Mouse (Mus musculus) neural tube, embryonic 11.5 days (tissue): ENCODE results near the gene Hoxb4. TPM values are rescaled to one million over a fixed set of nuclear protein-coding genes. Genes with fewer than 3 reads are reported as not detected.
A peak's percentile ranks its signal among the peaks of the same experiment; 100 is the strongest.

ENCODE experiments used
- ATAC-seq: fragments of 200-750 bp; cut with Nextera tagmentation; 2 replicates; pipeline ENCODE4 v1.8.0; 2017; ENCODE audit warnings: moderate number of reproducible peaks, mild to moderate bottlenecking, moderate TSS enrichment, moderate library complexity; ENCODE audit not compliant: insufficient read depth, low FRiP score, low TSS enrichment
- DNase-seq: peaks from one replicate; pipeline ENCODE4 v3.0.0-alpha.2; 2015; ENCODE audit warnings: low spot score
- H3K27ac ChIP-seq: fragments of 300-500 bp; sonication (generic); 2 replicates; pipeline ENCODE4 v1.5.1; 2014; ENCODE audit warnings: low read depth, mild to moderate bottlenecking, low read length
- H3K27me3 ChIP-seq: fragments of 300-500 bp; sonication (generic); 2 replicates; pipeline ENCODE4 v1.6.1; 2014; ENCODE audit warnings: mild to moderate bottlenecking, low read length, mixed read lengths; ENCODE audit not compliant: control insufficient read depth, insufficient read depth
- H3K36me3 ChIP-seq: fragments of 300-500 bp; sonication (generic); 2 replicates; pipeline ENCODE4 v1.6.1; 2014; ENCODE audit warnings: mild to moderate bottlenecking, low read length, moderate library complexity, mixed read lengths; ENCODE audit not compliant: control insufficient read depth, insufficient read depth
- H3K4me1 ChIP-seq: fragments of 300-500 bp; sonication (generic); 2 replicates; pipeline ENCODE4 v1.6.1; 2014; ENCODE audit warnings: low read length, mixed read lengths; ENCODE audit not compliant: control insufficient read depth, insufficient read depth
- H3K4me2 ChIP-seq: fragments of 300-500 bp; sonication (generic); 2 replicates; pipeline ENCODE4 v1.6.1; 2014; ENCODE audit warnings: low read depth, mild to moderate bottlenecking, moderate library complexity
- H3K4me3 ChIP-seq: fragments of 300-500 bp; sonication (generic); 2 replicates; pipeline ENCODE4 v1.5.1; 2014; ENCODE audit warnings: low read depth, low read length
- H3K9ac ChIP-seq: fragments of 300-500 bp; sonication (generic); 2 replicates; pipeline ENCODE4 v1.6.1; 2014; ENCODE audit warnings: mild to moderate bottlenecking, low read length
- H3K9me3 ChIP-seq: fragments of 300-500 bp; sonication (generic); 2 replicates; pipeline ENCODE4 v1.6.1; 2016; ENCODE audit warnings: low read length; ENCODE audit not compliant: control insufficient read depth
- WGBS: fragments of 180-500 bp; shearing (Covaris S2); extraction: QIAGEN DNeasy Blood & Tissue Kit; methylation state at CpG from one replicate; pipeline ENCODE4 v1.1.7; 2014; 5-methylcytosine and 5-hydroxymethylcytosine counted together
- polyA plus RNA-seq: library from polyadenylated mRNA; unstranded; fragments of >200 nt; fragmentation: Nextera tagmentation; extraction: Ambion mirVana; gene quantifications from 2 replicates; pipeline ENCODE4 v1.2.1, GENCODE M21; 2014

Gene Hoxb4
- 3.1 and 3.8 TPM in 2 replicates for polyA plus RNA-seq

GRCm38 (mm10) chr11:96317608-96318367 is at the start of gene Hoxb4:
Gene Hoxb4, plus strand, starts transcription at chr11:96318267.
- peak; percentile 83 for DNase-seq
- Histone ChIP-seq H3K9me3 (no peaks in the 10 kb centered on the region), H3K27ac (peak within 1 kb of the TSS; percentile 100), H3K4me1 (peaks cover 36% of the 10 kb centered on the region), H3K9ac (peak within 1 kb of the TSS; percentile 100), H3K36me3 (peaks cover 2% of the 10 kb centered on the region; the same call in 1 of the 2 replicates), H3K27me3 (no peaks in the 10 kb centered on the region), H3K4me3 (peak within 1 kb of the TSS; percentile 96), H3K4me2 (peak within 1 kb of the TSS; percentile 100)
- WGBS, result under 1% methylated on average over 28 of the region's 28 CpGs
- ATAC-seq, result peak; percentile 11

GRCm38 (mm10) chr11:96269869-96270268 is 48.2 kb upstream of the Hoxb4 start:
- peak overlapping the region; percentile 100 for H3K9ac ChIP-seq
- peaks cover 2% of the 10 kb centered on the region; the same call in 1 of the 2 replicates for H3K27me3 ChIP-seq
- DNase-seq, result peak; percentile 58
- H3K36me3 ChIP-seq, result no peaks in the 10 kb centered on the region
- peak overlapping the region; percentile 100 for H3K27ac ChIP-seq
- WGBS, result 2% methylated on average over 19 of the region's 19 CpGs
- no peak for ATAC-seq
- H3K4me1 ChIP-seq, result peaks cover 25% of the 10 kb centered on the region
- peak overlapping the region; percentile 100 for H3K4me2 ChIP-seq
- peak overlapping the region; percentile 96 for H3K4me3 ChIP-seq
- H3K9me3 ChIP-seq, result no peaks in the 10 kb centered on the region

DNA sequence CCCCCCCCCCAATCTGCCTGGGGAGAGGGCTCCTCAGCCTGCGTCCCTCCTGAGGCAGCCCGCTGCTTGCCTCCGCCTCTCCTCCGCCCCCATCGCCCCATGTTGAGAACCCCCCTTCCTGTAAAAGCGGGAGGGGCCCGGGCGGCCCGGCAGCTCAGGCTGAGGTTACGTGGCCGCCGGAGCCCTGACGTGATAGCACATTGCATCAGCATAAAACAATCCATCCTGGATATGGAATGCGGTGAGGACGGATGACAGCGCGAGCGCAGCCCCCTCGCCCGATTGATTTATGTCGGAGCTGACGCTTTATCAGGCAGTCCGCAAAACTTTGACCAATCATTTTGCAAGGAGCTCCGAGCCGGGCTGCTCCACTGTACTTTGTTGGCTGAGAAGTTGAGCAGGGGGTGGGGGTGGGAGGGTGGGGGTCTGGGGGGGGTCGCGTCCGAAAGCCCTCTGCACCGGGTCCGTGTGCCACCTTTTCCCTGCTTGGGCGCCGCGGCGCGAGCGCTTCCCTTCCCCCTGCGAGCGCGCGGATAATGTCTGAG is 47.0 kb upstream of the Hoxb4 start, which contains the start of gene Hoxb9:
Gene Hoxb9, plus strand, starts transcription at position 462 of the 545 bp plus-strand sequence.
- ATAC-seq (peak; percentile 86), DNase-seq (peak; percentile 86)
- no peaks in the 10 kb centered on the region for H3K36me3 ChIP-seq
- peak within 1 kb of the TSS; percentile 100 for H3K4me2 ChIP-seq
- peak within 1 kb of the TSS; percentile 100 for H3K9ac ChIP-seq
- H3K27ac ChIP-seq, result peak within 1 kb of the TSS; percentile 100
- peak within 1 kb of the TSS; percentile 96 for H3K4me3 ChIP-seq
- H3K9me3 ChIP-seq, result no peaks in the 10 kb centered on the region
- peaks cover 2% of the 10 kb centered on the region for H3K27me3 ChIP-seq
- WGBS, result under 1% methylated on average over 40 of the region's 40 CpGs
- H3K4me1 ChIP-seq, result peaks cover 31% of the 10 kb centered on the region

DNA sequence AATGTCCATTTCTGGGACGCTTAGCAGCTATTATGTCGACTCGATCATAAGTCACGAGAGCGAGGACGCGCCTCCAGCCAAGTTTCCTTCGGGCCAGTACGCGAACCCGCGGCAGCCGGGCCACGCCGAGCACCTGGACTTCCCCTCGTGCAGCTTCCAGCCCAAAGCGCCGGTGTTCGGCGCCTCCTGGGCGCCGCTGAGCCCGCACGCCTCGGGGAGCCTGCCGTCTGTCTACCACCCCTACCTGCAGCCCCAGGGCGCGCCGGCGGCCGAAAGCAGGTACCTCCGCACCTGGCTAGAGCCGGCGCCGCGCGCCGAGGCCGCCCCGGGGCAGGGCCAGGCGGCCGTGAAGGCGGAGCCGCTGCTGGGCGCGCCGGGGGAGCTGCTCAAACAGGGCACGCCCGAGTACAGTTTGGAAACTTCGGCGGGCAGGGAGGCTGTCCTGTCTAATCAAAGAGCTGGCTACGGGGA is 46.5 kb upstream of the Hoxb4 start:
- Histone ChIP-seq H3K4me3 (peak overlapping the region; percentile 96), H3K9ac (peak overlapping the region; percentile 100), H3K27ac (peak overlapping the region; percentile 100), H3K4me1 (peaks cover 34% of the 10 kb centered on the region), H3K9me3 (no peaks in the 10 kb centered on the region), H3K36me3 (no peaks in the 10 kb centered on the region), H3K27me3 (peaks cover 2% of the 10 kb centered on the region), H3K4me2 (peak overlapping the region; percentile 100)
- WGBS, result 0% methylated on average over 52 of the region's 52 CpGs
- DNase-seq (peak; percentile 53), ATAC-seq (0 out of 2 replicates have a peak, but pooled peaks have one; percentile 13)

DNA sequence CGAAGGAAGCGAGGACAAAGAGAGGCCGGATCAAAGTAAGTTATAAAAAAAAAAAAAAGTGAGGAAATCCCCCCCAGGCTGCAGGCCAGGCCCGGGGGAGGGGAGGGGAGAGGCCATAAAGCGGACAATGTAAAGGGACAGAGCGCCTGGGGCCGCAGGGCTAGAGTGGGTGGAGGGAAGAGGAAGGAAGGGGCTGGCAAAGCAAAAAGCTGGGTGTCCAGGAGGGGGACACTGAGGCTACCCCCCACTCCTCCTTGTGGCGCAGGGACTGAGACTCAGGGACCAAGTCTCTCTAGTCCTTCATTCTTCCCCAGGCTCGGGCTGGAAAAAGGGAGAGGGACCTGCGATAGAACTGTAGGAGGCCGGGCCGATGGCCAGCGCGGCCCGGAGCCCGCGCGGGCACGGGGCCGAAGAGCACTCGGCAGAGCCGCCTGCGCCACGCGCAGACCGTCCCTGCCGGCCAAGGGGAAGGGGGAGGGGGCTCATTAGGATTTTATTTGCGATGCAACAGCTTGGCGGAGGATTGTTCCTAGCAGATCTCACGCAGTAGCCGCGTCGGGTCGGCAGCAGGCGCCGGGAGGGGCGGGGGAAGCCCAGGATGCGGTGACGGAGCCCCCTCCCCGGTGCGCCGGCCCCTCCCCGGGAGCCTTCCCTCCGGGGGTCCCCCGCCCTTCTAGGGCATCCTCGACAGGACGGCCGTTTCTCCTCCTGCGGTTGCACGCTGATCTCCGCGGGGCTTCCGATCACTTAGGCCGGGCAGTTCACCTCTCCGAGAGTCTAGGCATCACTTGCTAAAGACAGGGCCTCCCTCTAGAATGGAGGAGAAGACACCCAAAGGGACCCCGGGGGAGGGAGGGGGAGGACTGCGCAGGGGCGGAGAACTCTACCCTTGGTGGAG is 45.8 kb upstream of the Hoxb4 start:
- Histone ChIP-seq H3K27ac (peak overlapping the region; percentile 100), H3K4me3 (peak overlapping the region; percentile 96), H3K36me3 (no peaks in the 10 kb centered on the region), H3K9me3 (no peaks in the 10 kb centered on the region), H3K27me3 (peaks cover 2% of the 10 kb centered on the region), H3K9ac (peak overlapping the region; percentile 100), H3K4me1 (peaks cover 34% of the 10 kb centered on the region), H3K4me2 (peak overlapping the region; percentile 100)
- WGBS, result under 1% methylated on average over 48 of the region's 58 CpGs
- peak; percentile 55 for DNase-seq
- ATAC-seq, result 0 out of 2 replicates have a peak, but pooled peaks have one; percentile 16

DNA sequence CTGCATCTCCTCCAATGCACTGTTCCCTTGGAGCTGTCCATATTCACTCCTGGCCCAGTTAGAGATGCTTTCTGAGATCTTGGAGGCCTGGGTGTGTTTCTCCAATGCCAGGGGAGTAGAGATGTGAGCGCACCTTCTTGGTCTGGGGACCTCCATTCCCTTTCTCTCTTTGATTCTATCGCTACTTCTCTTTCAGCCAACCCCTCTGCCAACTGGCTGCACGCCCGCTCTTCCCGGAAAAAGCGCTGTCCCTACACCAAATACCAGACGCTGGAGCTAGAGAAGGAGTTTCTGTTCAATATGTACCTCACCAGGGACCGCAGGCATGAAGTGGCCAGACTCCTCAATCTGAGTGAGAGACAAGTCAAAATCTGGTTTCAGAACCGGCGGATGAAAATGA is 43.6 kb upstream of the Hoxb4 start:
- Histone ChIP-seq H3K36me3 (no peaks in the 10 kb centered on the region), H3K4me3 (peak overlapping the region; percentile 96), H3K27ac (peak overlapping the region; percentile 100), H3K9me3 (no peaks in the 10 kb centered on the region), H3K4me1 (peaks cover 21% of the 10 kb centered on the region), H3K9ac (peak overlapping the region; percentile 100), H3K27me3 (peaks cover 2% of the 10 kb centered on the region), H3K4me2 (peak overlapping the region; percentile 100)
- DNase-seq (no peak), ATAC-seq (no peak)
- 11% methylated on average over 10 of the region's 10 CpGs for WGBS

DNA sequence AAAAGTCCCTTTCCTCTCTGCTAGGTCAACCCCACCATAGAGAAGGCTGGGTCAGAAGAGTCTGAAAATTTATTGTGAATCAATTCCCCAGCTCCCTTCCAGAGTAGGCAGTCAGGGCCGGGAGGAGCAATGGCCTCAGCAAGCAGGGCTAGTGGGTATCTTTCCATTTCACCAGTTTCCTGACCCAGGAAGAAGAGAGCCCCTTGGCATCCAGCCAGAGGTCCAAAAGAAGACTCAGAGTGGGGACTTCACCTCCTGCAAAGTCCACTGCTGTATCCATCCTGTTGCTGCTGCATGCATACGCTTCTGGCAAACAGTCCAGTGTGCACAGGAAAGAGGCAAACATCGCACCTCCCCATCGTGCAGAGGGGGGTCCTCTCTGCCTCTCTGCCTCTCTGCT is 42.2 kb upstream of the Hoxb4 start:
- H3K36me3 ChIP-seq, result no peaks in the 10 kb centered on the region
- peak overlapping the region; percentile 100 for H3K4me2 ChIP-seq
- no peak for DNase-seq
- no peak for ATAC-seq
- peak overlapping the region; percentile 96 for H3K4me3 ChIP-seq
- peak overlapping the region; percentile 100 for H3K9ac ChIP-seq
- peaks cover 20% of the 10 kb centered on the region for H3K4me1 ChIP-seq
- WGBS, result 8% methylated on average over 4 of the region's 4 CpGs
- H3K9me3 ChIP-seq, result no peaks in the 10 kb centered on the region
- peaks cover 2% of the 10 kb centered on the region for H3K27me3 ChIP-seq
- H3K27ac ChIP-seq, result peak overlapping the region; percentile 100
